Mouse (Mus musculus): Measurements from ENCODE around the gene Cyp26b1. TPM values are rescaled to one million over a fixed set of nuclear protein-coding genes. Genes with fewer than 3 reads are reported as not detected.
A peak's percentile ranks its signal among the peaks of the same experiment; 100 is the strongest.
"Not testable (repeated sequence)": the region's sequence is repeated elsewhere in the genome, so short reads cannot be mapped to it uniquely, and the experiment has no call there.

Cyp26b1 gene
- polyA plus RNA-seq, 1 experiment from 2014 or later, result 17.2 TPM

DNA sequence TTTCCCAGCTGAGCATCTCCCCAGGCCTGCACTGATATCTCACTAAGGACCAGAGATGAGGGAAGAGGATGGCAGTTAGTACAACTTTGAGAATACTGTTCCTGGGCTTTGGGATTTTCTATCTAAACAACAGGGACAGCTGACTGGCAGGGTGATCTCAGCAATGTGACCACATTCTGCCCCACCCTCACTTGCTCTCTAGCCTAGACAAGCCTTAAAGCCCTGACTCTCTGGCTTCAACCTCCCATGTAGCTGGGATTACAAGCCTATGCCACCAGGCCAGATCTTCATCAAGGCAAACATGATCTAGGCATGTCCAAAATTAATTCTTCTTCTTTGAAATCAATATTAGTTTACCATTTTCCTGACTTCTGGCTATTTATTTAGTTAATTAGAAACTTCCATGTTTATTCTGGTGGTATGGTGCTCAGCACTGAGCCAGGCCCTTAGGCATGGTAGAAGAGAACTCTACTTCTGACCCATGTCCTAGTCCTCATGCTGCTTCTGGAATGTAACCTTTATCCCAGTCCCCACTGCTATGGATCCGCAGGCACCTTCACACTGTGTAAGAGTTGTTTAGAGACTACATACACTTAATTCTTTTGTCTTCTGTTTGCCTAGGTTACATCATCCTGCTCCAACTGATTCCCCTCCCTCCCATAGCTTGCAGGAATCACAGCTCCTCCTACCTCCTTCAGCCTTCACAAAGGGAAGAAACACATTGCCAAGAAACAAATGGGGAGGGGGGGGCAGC, 7.6 kb upstream of the Cyp26b1 start:
- Histone ChIP-seq H3K9me3 (no peaks in the 10 kb centered on the region), H3K4me1 (no peaks in the 10 kb centered on the region), H3K4me3 (no peak overlapping the region), H3K27me3 (no peaks in the 10 kb centered on the region), H3K36me3 (no peaks in the 10 kb centered on the region), H3K27ac (no peak overlapping the region), H3K9ac (no peak overlapping the region), H3K4me2 (no peak overlapping the region)
- no peak for ATAC-seq (ENCODE audit: insufficient number of reproducible peaks, low FRiP score, low TSS enrichment, low read depth)
- WGBS, result 43% methylated on average over 1 of the region's 1 CpGs

DNA sequence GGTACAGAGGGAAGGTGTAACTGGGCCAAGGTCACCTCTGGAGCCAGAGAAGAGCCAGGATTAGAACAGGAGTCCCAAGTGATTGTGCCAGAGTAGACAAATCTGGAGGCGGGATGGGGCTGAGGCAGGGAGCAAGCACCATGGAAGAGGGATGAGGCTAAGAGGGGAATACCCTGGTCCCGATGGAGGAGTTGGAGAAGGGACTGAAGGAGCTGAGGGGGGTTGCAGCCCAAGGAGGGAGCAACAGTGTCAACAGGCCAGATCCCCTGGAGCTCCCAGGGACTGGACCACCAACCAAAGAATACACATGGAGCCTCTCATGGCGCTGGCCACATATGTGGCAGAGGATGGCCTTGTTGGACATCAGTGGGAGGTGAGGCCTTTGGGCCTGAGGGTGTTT, 5.6 kb upstream of the Cyp26b1 start:
- not testable (repeated sequence) for H3K4me1 ChIP-seq; H3K4me2 ChIP-seq; H3K36me3 ChIP-seq; H3K27me3 ChIP-seq; H3K9ac ChIP-seq; H3K9me3 ChIP-seq; ATAC-seq (ENCODE audit: insufficient number of reproducible peaks, low FRiP score, low TSS enrichment, low read depth); H3K4me3 ChIP-seq; H3K27ac ChIP-seq
- WGBS, result 83% methylated on average over 3 of the region's 3 CpGs

- no peak overlapping the region for H3K4me3 ChIP-seq
- no peaks in the 10 kb centered on the region; the same call in 1 of the 2 replicates for H3K27me3 ChIP-seq
- no peaks in the 10 kb centered on the region for H3K36me3 ChIP-seq
- no peak overlapping the region for H3K27ac ChIP-seq
- H3K9ac ChIP-seq, result no peak overlapping the region
- H3K9me3 ChIP-seq, result no peaks in the 10 kb centered on the region
- ATAC-seq (ENCODE audit: insufficient number of reproducible peaks, low FRiP score, low TSS enrichment, low read depth), result no peak
- WGBS, result 58% methylated on average over 3 of the region's 3 CpGs
- no peak overlapping the region for H3K4me2 ChIP-seq
- H3K4me1 ChIP-seq, result 0 out of 2 replicates have a peak, but pooled peaks cover 1% of the 10 kb centered on the region
Observed at GRCm38 (mm10) chr6:84598725-84599124, 5.0 kb upstream of the Cyp26b1 start.

DNA sequence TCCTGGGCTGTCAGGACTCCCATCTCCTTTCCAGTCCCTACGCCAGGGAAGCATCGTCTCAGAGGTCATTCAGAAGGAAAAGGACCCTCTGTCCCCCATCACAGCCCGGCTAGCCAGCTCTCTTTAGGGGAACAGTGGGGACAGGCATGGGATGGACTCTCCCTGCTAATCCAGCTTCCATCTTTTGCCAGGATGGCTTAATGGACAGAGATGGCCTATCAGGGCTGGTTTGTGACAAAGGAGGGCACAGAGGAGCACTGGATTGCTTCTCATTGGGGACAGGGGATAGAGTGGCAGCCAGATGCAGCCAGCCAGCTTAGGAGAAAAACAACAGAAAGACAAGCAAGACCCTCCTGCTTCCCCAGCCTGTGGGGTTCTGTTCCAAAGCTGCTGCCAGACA, 918 bp upstream of the Cyp26b1 start:
- Histone ChIP-seq H3K4me2 (no peak overlapping the region), H3K36me3 (no peaks in the 10 kb centered on the region)
- WGBS, result 71% methylated on average over 3 of the region's 3 CpGs

GRCm38 (mm10) chr6:84590961-84591745, 2.6 kb downstream of the Cyp26b1 start:
- no peak for ATAC-seq (ENCODE audit: insufficient number of reproducible peaks, low FRiP score, low TSS enrichment, low read depth)
- Histone ChIP-seq H3K9me3 (no peaks in the 10 kb centered on the region), H3K27ac (no peak overlapping the region), H3K4me1 (peaks cover 41% of the 10 kb centered on the region), H3K4me3 (no peak overlapping the region), H3K9ac (no peak overlapping the region), H3K36me3 (no peaks in the 10 kb centered on the region), H3K27me3 (peaks cover 31% of the 10 kb centered on the region), H3K4me2 (no peak overlapping the region)
- WGBS, result 47% methylated on average over 6 of the region's 6 CpGs

More for the DNA sequence above, 918 bp upstream of the Cyp26b1 start:
- Histone ChIP-seq H3K27ac (no peak overlapping the region), H3K4me1 (peaks cover 8% of the 10 kb centered on the region), H3K27me3 (peaks cover 14% of the 10 kb centered on the region), H3K9me3 (no peaks in the 10 kb centered on the region), H3K9ac (no peak overlapping the region), H3K4me3 (no peak overlapping the region)
- no peak for ATAC-seq (ENCODE audit: insufficient number of reproducible peaks, low FRiP score, low TSS enrichment, low read depth)

- H3K4me1 ChIP-seq, result peaks cover 50% of the 10 kb centered on the region
- H3K9me3 ChIP-seq, result no peaks in the 10 kb centered on the region
- 3% methylated on average over 39 of the region's 39 CpGs for WGBS
- no peak overlapping the region for H3K27ac ChIP-seq
- H3K36me3 ChIP-seq, result no peaks in the 10 kb centered on the region
- H3K27me3 ChIP-seq, result peaks cover 33% of the 10 kb centered on the region
- peak overlapping the region; percentile 58 for H3K4me3 ChIP-seq
- peak overlapping the region; percentile 96 for H3K4me2 ChIP-seq
- no peak for ATAC-seq (ENCODE audit: insufficient number of reproducible peaks, low FRiP score, low TSS enrichment, low read depth)
- no peak overlapping the region for H3K9ac ChIP-seq
Observed at GRCm38 (mm10) chr6:84589742-84590686, 3.7 kb downstream of the Cyp26b1 start.

GRCm38 (mm10) chr6:84588895-84589652, 4.6 kb downstream of the Cyp26b1 start:
- Histone ChIP-seq H3K27me3 (peaks cover 39% of the 10 kb centered on the region), H3K9ac (peak overlapping the region; percentile 69), H3K4me3 (peak overlapping the region; percentile 58), H3K27ac (peak overlapping the region; percentile 90), H3K36me3 (no peaks in the 10 kb centered on the region), H3K9me3 (no peaks in the 10 kb centered on the region), H3K4me1 (peaks cover 60% of the 10 kb centered on the region), H3K4me2 (peak overlapping the region; percentile 96)
- WGBS, result under 1% methylated on average over 54 of the region's 54 CpGs
- no peak for ATAC-seq (ENCODE audit: insufficient number of reproducible peaks, low FRiP score, low TSS enrichment, low read depth)

DNA sequence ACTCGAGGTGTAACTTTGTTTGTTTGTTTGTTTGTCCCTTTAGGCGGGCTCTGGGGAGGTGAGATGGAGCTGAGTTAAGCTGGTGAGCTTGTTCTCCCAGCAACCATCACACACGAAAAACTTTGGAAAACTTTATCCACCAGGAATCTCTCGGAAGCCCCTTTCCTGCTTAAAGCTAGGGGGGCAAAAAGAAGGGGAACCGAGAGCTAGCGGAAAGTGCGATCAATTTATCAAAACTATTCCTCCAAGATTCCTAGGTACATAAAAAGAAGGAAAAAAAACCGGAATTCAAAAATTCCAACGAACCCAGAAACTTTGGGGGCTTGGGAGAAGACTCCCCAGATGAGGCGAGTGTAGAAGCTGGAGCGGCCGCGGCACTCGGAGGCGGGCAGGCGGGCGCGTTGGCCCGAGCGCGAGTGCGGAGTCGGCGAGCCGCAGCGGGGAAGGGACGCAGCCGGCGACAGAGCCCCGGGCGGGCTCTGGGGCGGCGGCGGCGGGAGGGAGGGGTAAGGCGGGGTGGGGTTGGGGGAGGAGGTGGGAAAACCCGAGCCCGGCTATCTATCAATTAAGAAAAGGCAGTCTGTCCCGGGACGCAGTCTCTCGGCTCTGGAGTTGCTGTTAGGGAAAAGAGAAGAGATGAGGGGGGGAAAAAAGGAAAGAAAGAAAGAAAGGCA, 5.3 kb downstream of the Cyp26b1 start:
- Histone ChIP-seq H3K27me3 (peaks cover 45% of the 10 kb centered on the region), H3K4me2 (peak overlapping the region; percentile 96), H3K36me3 (no peaks in the 10 kb centered on the region), H3K4me1 (peaks cover 65% of the 10 kb centered on the region), H3K9me3 (no peaks in the 10 kb centered on the region), H3K27ac (peak overlapping the region; percentile 90), H3K4me3 (peak overlapping the region; percentile 58), H3K9ac (peak overlapping the region; percentile 69)
- ATAC-seq (ENCODE audit: insufficient number of reproducible peaks, low FRiP score, low TSS enrichment, low read depth), result no peak
- WGBS, result under 1% methylated on average over 41 of the region's 41 CpGs

DNA sequence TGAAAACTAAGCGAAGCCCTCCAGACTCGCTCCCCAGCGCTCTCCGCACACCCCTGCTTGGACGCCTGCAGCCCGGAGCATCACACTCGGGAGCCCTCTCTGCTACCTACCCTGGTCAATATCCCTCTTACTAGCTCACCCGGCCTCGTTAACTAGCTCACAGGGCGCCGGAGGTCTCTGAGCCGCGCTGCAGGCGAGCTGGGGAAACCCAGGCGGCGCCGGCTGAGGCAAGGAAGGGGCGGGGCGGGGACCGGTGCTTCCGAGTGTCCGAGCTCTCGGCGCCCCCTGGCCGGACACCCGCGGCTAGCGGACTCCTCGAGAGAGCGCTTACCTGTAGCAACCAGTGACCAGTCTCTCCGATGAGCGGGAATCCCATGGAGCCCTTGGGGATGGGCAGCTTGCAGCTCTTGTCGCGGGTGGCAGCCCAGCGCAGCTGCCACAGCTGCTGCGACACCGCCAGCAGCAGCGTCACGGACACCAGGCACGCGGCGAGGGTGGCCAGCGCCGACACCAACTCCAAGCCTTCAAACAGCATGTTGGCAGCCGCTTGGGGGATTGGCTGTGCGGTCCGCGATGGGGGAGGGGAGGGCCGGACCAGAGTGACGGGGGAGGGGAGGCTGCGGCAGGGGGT, 6.1 kb downstream of the Cyp26b1 start:
- peak overlapping the region; percentile 96 for H3K4me2 ChIP-seq
- H3K9me3 ChIP-seq, result no peaks in the 10 kb centered on the region
- H3K36me3 ChIP-seq, result no peaks in the 10 kb centered on the region
- peak overlapping the region; percentile 58 for H3K4me3 ChIP-seq
- H3K27ac ChIP-seq, result peak overlapping the region; percentile 90
- no peak for ATAC-seq (ENCODE audit: insufficient number of reproducible peaks, low FRiP score, low TSS enrichment, low read depth)
- H3K9ac ChIP-seq, result peak overlapping the region; percentile 69
- under 1% methylated on average over 51 of the region's 51 CpGs for WGBS
- H3K4me1 ChIP-seq, result peaks cover 73% of the 10 kb centered on the region
- peaks cover 48% of the 10 kb centered on the region for H3K27me3 ChIP-seq

GRCm38 (mm10) chr6:84586551-84587200, 7.0 kb downstream of the Cyp26b1 start:
- no peak for ATAC-seq (ENCODE audit: insufficient number of reproducible peaks, low FRiP score, low TSS enrichment, low read depth)
- Histone ChIP-seq H3K36me3 (no peaks in the 10 kb centered on the region), H3K27me3 (peaks cover 52% of the 10 kb centered on the region), H3K9ac (peak overlapping the region; percentile 69), H3K4me1 (peaks cover 82% of the 10 kb centered on the region), H3K9me3 (no peaks in the 10 kb centered on the region), H3K27ac (peak overlapping the region; percentile 90), H3K4me2 (peak overlapping the region; percentile 96), H3K4me3 (peak overlapping the region; percentile 58)
- WGBS, result 2% methylated on average over 28 of the region's 28 CpGs
